In the genomic region with DNA sequence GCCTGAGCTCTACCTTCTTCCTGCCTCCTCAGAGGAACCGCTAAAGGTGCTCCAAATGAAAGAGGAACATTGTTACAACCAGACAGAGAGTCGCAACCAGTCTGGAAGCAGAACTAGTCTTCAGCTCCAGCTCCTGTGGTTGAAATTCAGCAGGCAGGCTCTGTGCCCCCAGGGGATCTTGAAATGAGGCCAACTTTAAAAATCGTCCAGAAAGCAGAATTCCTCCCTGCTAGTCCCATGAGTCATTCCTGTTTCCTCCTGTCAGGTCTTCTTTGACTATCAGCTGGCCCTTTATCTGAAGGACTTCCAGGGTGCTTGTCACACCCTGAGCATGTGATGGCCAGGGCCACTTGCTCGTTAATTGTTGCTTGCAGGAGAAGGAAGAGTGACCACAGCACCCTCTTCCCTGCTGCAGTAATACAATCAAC, we compare ENCODE assay signal across 8 mouse cellular contexts.
DNase-seq lines count a peak whose midpoint lies in the region; ATAC-seq lines count a peak whose summit lies in the region.

No protein-coding gene starts in this region.

- H3K9ac ChIP-seq in heart, embryonic 11.5 days (ENCODE audit: low read depth, low read length) = 0 out of 2 replicates have a peak overlapping the region, but pooled peaks have one; percentile 22
- no peak overlapping the region for H3K9ac ChIP-seq in kidney, embryonic 16.5 days (replicated peaks; ENCODE audit: low read length)

- peak overlapping the region; percentile 35 for H3K4me2 ChIP-seq in heart, embryonic 11.5 days
- H3K4me2 ChIP-seq in kidney, embryonic 16.5 days (replicated peaks; ENCODE audit: low read depth, low read length) = no peak overlapping the region

- H3K27me3 ChIP-seq in heart, embryonic 11.5 days (ENCODE audit: control insufficient read depth, insufficient read depth, low read length) = no peaks in the 10 kb centered on the region
- H3K27me3 ChIP-seq in kidney, embryonic 16.5 days (ENCODE audit: insufficient read depth, low read length) = no peaks in the 10 kb centered on the region

- ATAC-seq in heart, embryonic 11.5 days (replicated peaks; ENCODE audit: insufficient number of reproducible peaks, low FRiP score, low TSS enrichment) = no peak
- ATAC-seq in kidney, embryonic 16.5 days (ENCODE audit: low FRiP score, low TSS enrichment) = no peak
- ATAC-seq in monocyte, adult 5-6 weeks (replicated peaks; ENCODE audit: insufficient number of reproducible peaks, low FRiP score, low TSS enrichment, poor library complexity, severe bottlenecking) = no peak

- no peaks in the 10 kb centered on the region for H3K9me3 ChIP-seq in heart, embryonic 11.5 days (replicated peaks; ENCODE audit: control insufficient read depth, low read length)
- no peaks in the 10 kb centered on the region for H3K9me3 ChIP-seq in kidney, embryonic 16.5 days (ENCODE audit: low read length)

- DNase-seq in frontal cortex, postnatal 10 days (ENCODE audit: low spot score in 2 of 2) = peak; percentile 14 to 17
- DNase-seq in frontal cortex, postnatal 36 days (ENCODE audit: low spot score in 2 of 2) = no peak
- DNase-seq in testis, postnatal 14 days (ENCODE audit: low spot score) = peak; percentile 60
- no peak for DNase-seq in testis, postnatal 10 days (ENCODE audit: low spot score)
- DNase-seq in thymus, postnatal 0 days (ENCODE audit: low spot score) = no peak

- no peak overlapping the region for H3K4me3 ChIP-seq in heart, embryonic 11.5 days (ENCODE audit: low read depth, low read length)
- H3K4me3 ChIP-seq in kidney, embryonic 16.5 days (ENCODE audit: low read length) = no peak overlapping the region

- 7% methylated on average over 4 of the region's 4 CpGs for WGBS in heart, embryonic 11.5 days (ENCODE audit: insufficient replicate concordance)
- WGBS in kidney, embryonic 16.5 days = 33% methylated on average over 4 of the region's 4 CpGs

- H3K27ac ChIP-seq in heart, embryonic 11.5 days (ENCODE audit: low read depth, low read length) = peak overlapping the region; percentile 85
- H3K27ac ChIP-seq in kidney, embryonic 16.5 days (ENCODE audit: low read length) = 0 out of 2 replicates have a peak overlapping the region, but pooled peaks have one; percentile 4

- H3K36me3 ChIP-seq in heart, embryonic 11.5 days (ENCODE audit: control insufficient read depth, insufficient read depth, low read length) = no peaks in the 10 kb centered on the region
- no peaks in the 10 kb centered on the region for H3K36me3 ChIP-seq in kidney, embryonic 16.5 days (ENCODE audit: insufficient read depth, low read length)

- H3K4me1 ChIP-seq in heart, embryonic 11.5 days (ENCODE audit: control insufficient read depth, insufficient read depth, low read length) = peaks cover 23% of the 10 kb centered on the region
- H3K4me1 ChIP-seq in kidney, embryonic 16.5 days (ENCODE audit: insufficient read depth, low read length) = peaks cover 18% of the 10 kb centered on the region

Comparison
In these comparisons a context has a peak if more than half of its experiments do, and no peak if none do; other contexts are left out.
1. DNase-seq: peak in frontal cortex, postnatal 10 days (2 of 2) and testis, postnatal 14 days (single experiment); none in frontal cortex, postnatal 36 days (0 of 2), testis, postnatal 10 days (single experiment) and thymus, postnatal 0 days (single experiment).